Mouse (Mus musculus): Measurements from ENCODE around the gene Gimap1. TPM values are rescaled to one million over a fixed set of nuclear protein-coding genes. Genes with fewer than 3 reads are reported as not detected.

Gimap1 gene
- polyA plus RNA-seq, 1 experiment = not detected

GRCm38 (mm10) chr6:48733660-48734059, 5.2 kb upstream of the Gimap1 start:
- no peak for TF ChIP-seq TCF3 (IDR thresholded peaks at IDR 0.05; ENCODE audit: insufficient read length, low read depth)
- TF ChIP-seq POLR2A (IDR thresholded peaks at IDR 0.05; ENCODE audit: insufficient read length, low read depth) = no peak
- no peak for TF ChIP-seq MAX (IDR thresholded peaks at IDR 0.05; ENCODE audit: low read depth)
- no peak for TF ChIP-seq REST (IDR thresholded peaks at IDR 0.05; ENCODE audit: insufficient read depth, insufficient read length)
- no peak for TF ChIP-seq MYOD1 (IDR thresholded peaks at IDR 0.05; ENCODE audit: control insufficient read depth in 1 of 3, insufficient read length in 2 of 3, low read depth in 2 of 3)
- no peak for TF ChIP-seq E2F4 (IDR thresholded peaks at IDR 0.05; ENCODE audit: insufficient read depth)
- TF ChIP-seq TCF12 (IDR thresholded peaks at IDR 0.05; ENCODE audit: insufficient read depth, poor library complexity, severe bottlenecking) = no peak
- TF ChIP-seq USF1 (IDR thresholded peaks at IDR 0.05; ENCODE audit: low read depth) = no peak
- TF ChIP-seq POLR2AphosphoS2 (IDR thresholded peaks at IDR 0.05; ENCODE audit: insufficient read length, low read depth) = no peak
- no peak for TF ChIP-seq SRF (IDR thresholded peaks at IDR 0.05; ENCODE audit: control insufficient read depth, insufficient read length, low read depth)
- H3K27me3 ChIP-seq (ENCODE audit: control insufficient read depth, insufficient read depth, insufficient read length) = no peaks in the 10 kb centered on the region
- no peak overlapping the region for H3K4me2 ChIP-seq (ENCODE audit: low read depth)
- no peak overlapping the region for H3K4me3 ChIP-seq
- no peaks in the 10 kb centered on the region for H3K79me2 ChIP-seq (ENCODE audit: control insufficient read depth, insufficient read depth)
- no peaks in the 10 kb centered on the region for H3K36me3 ChIP-seq (ENCODE audit: control insufficient read depth, insufficient read depth)
- H3ac ChIP-seq (ENCODE audit: control insufficient read depth, insufficient read length) = no peak overlapping the region

GRCm38 (mm10) chr6:48737053-48737452, 1.8 kb upstream of the Gimap1 start:
- no peak overlapping the region for H3K4me3 ChIP-seq
- no peak overlapping the region for H3K4me2 ChIP-seq (ENCODE audit: low read depth)
- no peak for TF ChIP-seq REST (IDR thresholded peaks at IDR 0.05; ENCODE audit: insufficient read depth, insufficient read length)
- TF ChIP-seq USF1 (IDR thresholded peaks at IDR 0.05; ENCODE audit: low read depth) = no peak
- TF ChIP-seq E2F4 (IDR thresholded peaks at IDR 0.05; ENCODE audit: insufficient read depth) = no peak
- no peak for TF ChIP-seq TCF12 (IDR thresholded peaks at IDR 0.05; ENCODE audit: insufficient read depth, poor library complexity, severe bottlenecking)
- no peaks in the 10 kb centered on the region for H3K79me2 ChIP-seq (ENCODE audit: control insufficient read depth, insufficient read depth)
- H3K36me3 ChIP-seq (ENCODE audit: control insufficient read depth, insufficient read depth) = no peaks in the 10 kb centered on the region
- no peak overlapping the region for H3ac ChIP-seq (ENCODE audit: control insufficient read depth, insufficient read length)
- H3K27me3 ChIP-seq (ENCODE audit: control insufficient read depth, insufficient read depth, insufficient read length) = no peaks in the 10 kb centered on the region

GRCm38 (mm10) chr6:48737688-48738087, 1.2 kb upstream of the Gimap1 start:
- Histone ChIP-seq H3K4me2 (ENCODE audit: low read depth) (no peak overlapping the region), H3K4me3 (no peak overlapping the region), H3K36me3 (ENCODE audit: control insufficient read depth, insufficient read depth) (no peaks in the 10 kb centered on the region), H3ac (ENCODE audit: control insufficient read depth, insufficient read length) (no peak overlapping the region), H3K79me2 (ENCODE audit: control insufficient read depth, insufficient read depth) (no peaks in the 10 kb centered on the region), H3K27me3 (ENCODE audit: control insufficient read depth, insufficient read depth, insufficient read length) (no peaks in the 10 kb centered on the region)
- TF ChIP-seq E2F4 (IDR thresholded peaks at IDR 0.05; ENCODE audit: insufficient read depth) (no peak), POLR2A (IDR thresholded peaks at IDR 0.05; ENCODE audit: insufficient read length, low read depth) (no peak), POLR2AphosphoS2 (IDR thresholded peaks at IDR 0.05; ENCODE audit: insufficient read length, low read depth) (no peak), MYOD1 (IDR thresholded peaks at IDR 0.05; ENCODE audit: control insufficient read depth in 1 of 3, insufficient read length in 2 of 3, low read depth in 2 of 3) (no peak), USF1 (IDR thresholded peaks at IDR 0.05; ENCODE audit: low read depth) (no peak), TCF12 (IDR thresholded peaks at IDR 0.05; ENCODE audit: insufficient read depth, poor library complexity, severe bottlenecking) (no peak), REST (IDR thresholded peaks at IDR 0.05; ENCODE audit: insufficient read depth, insufficient read length) (no peak), SRF (IDR thresholded peaks at IDR 0.05; ENCODE audit: control insufficient read depth, insufficient read length, low read depth) (no peak), MAX (IDR thresholded peaks at IDR 0.05; ENCODE audit: low read depth) (no peak), MYOG (IDR thresholded peaks at IDR 0.05; ENCODE audit: control insufficient read depth in 1 of 3, insufficient read depth in 1 of 3, insufficient read length in 2 of 3, low read depth in 2 of 3) (no peak), CEBPB (IDR thresholded peaks at IDR 0.05; ENCODE audit: insufficient read depth, poor library complexity, severe bottlenecking) (no peak), TCF3 (IDR thresholded peaks at IDR 0.05; ENCODE audit: insufficient read length, low read depth) (no peak)

- Histone ChIP-seq H3K4me2 (ENCODE audit: low read depth) (no peak overlapping the region), H3K79me2 (ENCODE audit: control insufficient read depth, insufficient read depth) (no peaks in the 10 kb centered on the region), H3ac (ENCODE audit: control insufficient read depth, insufficient read length) (no peak overlapping the region), H3K27me3 (ENCODE audit: control insufficient read depth, insufficient read depth, insufficient read length) (no peaks in the 10 kb centered on the region), H3K4me3 (no peak overlapping the region), H3K36me3 (ENCODE audit: control insufficient read depth, insufficient read depth) (no peaks in the 10 kb centered on the region)
- TF ChIP-seq CEBPB (IDR thresholded peaks at IDR 0.05; ENCODE audit: insufficient read depth, poor library complexity, severe bottlenecking) = no peak
These were observed 864 bp downstream of the Gimap1 start for GRCm38 (mm10) chr6:48739780-48740055.

GRCm38 (mm10) chr6:48740501-48741169, 1.8 kb downstream of the Gimap1 start:
- H3ac ChIP-seq (ENCODE audit: control insufficient read depth, insufficient read length) = no peak overlapping the region
- H3K79me2 ChIP-seq (ENCODE audit: control insufficient read depth, insufficient read depth) = no peaks in the 10 kb centered on the region
- H3K36me3 ChIP-seq (ENCODE audit: control insufficient read depth, insufficient read depth) = no peaks in the 10 kb centered on the region
- no peak for TF ChIP-seq MYOG (IDR thresholded peaks at IDR 0.05; ENCODE audit: control insufficient read depth in 1 of 3, insufficient read depth in 1 of 3, insufficient read length in 2 of 3, low read depth in 2 of 3)
- TF ChIP-seq TCF3 (IDR thresholded peaks at IDR 0.05; ENCODE audit: insufficient read length, low read depth) = no peak
- no peak for TF ChIP-seq USF1 (IDR thresholded peaks at IDR 0.05; ENCODE audit: low read depth)
- no peak for TF ChIP-seq CEBPB (IDR thresholded peaks at IDR 0.05; ENCODE audit: insufficient read depth, poor library complexity, severe bottlenecking)
- no peak for TF ChIP-seq MYOD1 (IDR thresholded peaks at IDR 0.05; ENCODE audit: control insufficient read depth in 1 of 3, insufficient read length in 2 of 3, low read depth in 2 of 3)
- no peak for TF ChIP-seq MAX (IDR thresholded peaks at IDR 0.05; ENCODE audit: low read depth)
- no peak for TF ChIP-seq E2F4 (IDR thresholded peaks at IDR 0.05; ENCODE audit: insufficient read depth)
- no peak for TF ChIP-seq SRF (IDR thresholded peaks at IDR 0.05; ENCODE audit: control insufficient read depth, insufficient read length, low read depth)
- no peak for TF ChIP-seq TCF12 (IDR thresholded peaks at IDR 0.05; ENCODE audit: insufficient read depth, poor library complexity, severe bottlenecking)
- TF ChIP-seq POLR2A (IDR thresholded peaks at IDR 0.05; ENCODE audit: insufficient read length, low read depth) = no peak
- TF ChIP-seq POLR2AphosphoS2 (IDR thresholded peaks at IDR 0.05; ENCODE audit: insufficient read length, low read depth) = no peak
- TF ChIP-seq REST (IDR thresholded peaks at IDR 0.05; ENCODE audit: insufficient read depth, insufficient read length) = no peak
- no peak overlapping the region for H3K4me2 ChIP-seq (ENCODE audit: low read depth)
- H3K27me3 ChIP-seq (ENCODE audit: control insufficient read depth, insufficient read depth, insufficient read length) = no peaks in the 10 kb centered on the region
- H3K4me3 ChIP-seq = no peak overlapping the region
